Mouse (Mus musculus) liver, adult 2 months (tissue): ENCODE results near the gene Hoxc5.

Source experiments
- CTCF ChIP-seq: fragments of 200-500 bp; IDR thresholded peaks from 2 replicates; pipeline ENCODE4 v1.5.1; 2011; ENCODE audit warnings: low read depth, low read length, control low read depth
- POLR2A ChIP-seq: fragments of 200-500 bp; IDR thresholded peaks from 2 replicates; pipeline ENCODE4 v1.6.1; 2011; ENCODE audit warnings: low read length, control low read depth; ENCODE audit not compliant: insufficient read depth; ENCODE audit errors: extremely low read depth

DNA sequence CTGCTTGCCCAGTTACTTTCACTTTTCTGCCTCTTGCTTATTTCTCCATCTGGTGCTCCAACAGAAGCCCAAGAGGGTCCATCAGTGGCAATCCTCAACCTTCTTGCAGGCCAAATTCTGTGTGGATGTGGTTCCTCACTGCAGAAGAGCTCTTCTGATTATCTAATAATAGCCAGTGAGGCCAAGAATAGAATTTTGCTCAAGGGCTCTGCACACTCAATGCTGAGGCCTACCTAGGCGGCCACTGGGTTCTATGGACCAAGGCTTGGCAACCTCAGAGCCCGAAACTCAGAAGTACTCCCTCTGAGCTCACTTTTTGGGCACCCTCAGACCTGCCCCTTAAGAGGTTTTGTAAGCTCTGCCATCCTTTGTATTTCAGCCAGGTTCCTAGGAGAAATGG is 34.1 kb downstream of the Hoxc5 start:
- TF ChIP-seq CTCF (no peak), POLR2A (no peak)
